Mouse (Mus musculus) urinary bladder, postnatal 10 days (tissue): ENCODE data around the gene Riok2.

Experiments
- DNase-seq: peaks from one replicate; pipeline ENCODE4 v3.0.0; 2022; ENCODE audit warnings: low spot score

Gene Riok2

GRCm38 (mm10) chr17:17408137-17408536 lies 34.0 kb downstream of the Riok2 start:
- DNase-seq, result no peak

- no peak for DNase-seq
Observed at GRCm38 (mm10) chr17:17408720-17409478, 34.8 kb downstream of the Riok2 start.

GRCm38 (mm10) chr17:17409601-17410000 lies 35.5 kb downstream of the Riok2 start:
- no peak for DNase-seq

- no peak for DNase-seq
Observed at GRCm38 (mm10) chr17:17411443-17411842, 37.3 kb downstream of the Riok2 start.

GRCm38 (mm10) chr17:17412176-17412575 lies 38.1 kb downstream of the Riok2 start:
- no peak for DNase-seq

GRCm38 (mm10) chr17:17414206-17414605 lies 40.1 kb downstream of the Riok2 start:
- no peak for DNase-seq

- DNase-seq, result no peak
Observed at GRCm38 (mm10) chr17:17424609-17425307, 50.6 kb downstream of the Riok2 start.

GRCm38 (mm10) chr17:17425308-17425813 lies 51.3 kb downstream of the Riok2 start:
- no peak for DNase-seq

- no peak for DNase-seq
Observed at GRCm38 (mm10) chr17:17425906-17426305, 51.8 kb downstream of the Riok2 start.

- DNase-seq, result no peak
Observed at GRCm38 (mm10) chr17:17428888-17429287, 54.8 kb downstream of the Riok2 start.

- no peak for DNase-seq
Observed at GRCm38 (mm10) chr17:17433679-17434078, 59.6 kb downstream of the Riok2 start.

- DNase-seq, result no peak
Observed at GRCm38 (mm10) chr17:17438576-17439191, 64.6 kb downstream of the Riok2 start.

- DNase-seq, result no peak
Observed at GRCm38 (mm10) chr17:17441876-17442498, 67.9 kb downstream of the Riok2 start.

GRCm38 (mm10) chr17:17444297-17444886 lies 70.3 kb downstream of the Riok2 start:
- DNase-seq, result no peak
